Mouse (Mus musculus) ES-Bruce4 (cell line): ENCODE measurements around the gene H2-Ke6. TPM values are rescaled to one million over a fixed set of nuclear protein-coding genes. Genes with fewer than 3 reads are reported as not detected.

Experiments used
- H3K27ac ChIP-seq: 2 replicates; pipeline ENCODE4 v1.5.1; 2012; ENCODE audit warnings: low read length, inconsistent platforms; ENCODE audit not compliant: insufficient read depth
- H3K27me3 ChIP-seq: 2 replicates; pipeline ENCODE4 v1.6.1; 2012; ENCODE audit warnings: mild to moderate bottlenecking, low read length, inconsistent platforms; ENCODE audit not compliant: control insufficient read depth, poor library complexity, insufficient read depth, severe bottlenecking
- H3K36me3 ChIP-seq: 2 replicates; pipeline ENCODE4 v1.6.1; 2012; ENCODE audit warnings: inconsistent platforms, mild to moderate bottlenecking, low read length, moderate library complexity; ENCODE audit not compliant: control insufficient read depth, poor library complexity, insufficient read depth, severe bottlenecking
- H3K4me1 ChIP-seq: one replicate; pipeline ENCODE4 v1.8.1; 2011; ENCODE audit warnings: low read length; ENCODE audit not compliant: control insufficient read depth, insufficient read depth
- H3K4me3 ChIP-seq: 2 replicates; pipeline ENCODE4 v1.5.1; 2011; ENCODE audit warnings: low read depth, mild to moderate bottlenecking, low read length
- H3K9ac ChIP-seq: 2 replicates; pipeline ENCODE4 v1.6.1; 2012; ENCODE audit warnings: low read depth, mild to moderate bottlenecking, inconsistent platforms; ENCODE audit not compliant: poor library complexity, severe bottlenecking
- H3K9me3 ChIP-seq: replicated peaks from 2 replicates; pipeline ENCODE4 v1.6.1; 2012; ENCODE audit warnings: mild to moderate bottlenecking, low read length, inconsistent platforms; ENCODE audit not compliant: control insufficient read depth, poor library complexity, insufficient read depth, severe bottlenecking
- CTCF ChIP-seq: IDR thresholded peaks from one replicate; pipeline ENCODE4 v1.8.1; 2011; ENCODE audit warnings: low read depth, low read length
- EP300 ChIP-seq: IDR thresholded peaks from 2 replicates; pipeline ENCODE4 v1.6.1; 2011; ENCODE audit warnings: low read depth, low read length; ENCODE audit not compliant: insufficient read depth
- POLR2A ChIP-seq: IDR thresholded peaks from one replicate; pipeline ENCODE4 v1.8.1; 2011; ENCODE audit warnings: low read length; ENCODE audit not compliant: insufficient read depth
- polyA plus RNA-seq: library from polyadenylated mRNA; stranded (reverse); fragments of >200 nt; gene quantifications from 2 replicates; pipeline ENCODE4 v1.2.4, GENCODE M21; 2011; ENCODE audit warnings: low read depth; ENCODE audit not compliant: missing spikeins, insufficient read depth, insufficient read length

Gene H2-Ke6
- polyA plus RNA-seq, 1 experiment = 19.0 TPM

DNA sequence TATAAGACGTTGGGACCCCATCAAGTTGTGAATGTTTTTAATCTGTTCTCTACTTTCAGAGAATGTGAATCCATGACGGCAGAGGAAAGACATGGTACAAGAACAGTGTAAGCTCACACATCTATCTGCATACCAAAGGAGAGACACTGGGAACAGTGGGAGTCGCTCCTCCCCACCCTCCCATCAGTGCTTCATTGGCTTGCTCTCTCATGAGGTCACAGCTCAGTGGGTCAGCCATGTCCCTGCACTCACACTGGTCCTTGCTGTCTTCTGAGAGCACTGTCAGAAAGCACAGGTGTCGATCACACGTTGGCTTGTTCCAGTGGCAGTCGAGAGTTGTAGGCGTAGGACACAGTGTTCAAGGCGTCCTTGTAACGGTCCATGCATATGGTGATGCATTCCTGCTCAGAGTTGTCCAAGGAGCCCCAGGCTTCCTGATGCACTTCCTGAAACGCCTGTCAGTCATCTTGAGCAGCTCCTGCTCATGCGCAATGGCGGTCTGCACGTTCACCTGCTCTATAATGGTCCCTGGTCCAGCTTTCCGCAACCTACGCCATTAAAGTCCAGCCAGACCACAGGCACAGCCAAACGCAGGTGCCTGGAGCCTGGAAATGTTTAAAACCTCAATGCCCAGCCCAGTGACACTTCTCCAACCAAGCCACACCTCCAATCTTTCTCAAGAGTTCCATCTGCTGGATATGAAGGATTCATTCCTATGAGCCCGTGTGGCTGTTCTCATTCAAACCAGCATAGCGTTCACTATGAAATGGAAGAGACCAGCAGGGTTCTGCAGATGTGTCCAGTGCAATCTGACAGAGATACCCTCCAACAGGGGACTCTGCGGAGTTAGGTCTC is 47.5 kb downstream of the H2-Ke6 start:
- H3K9me3 ChIP-seq = no peaks in the 10 kb centered on the region
- H3K9ac ChIP-seq = no peak overlapping the region
- peaks cover 2% of the 10 kb centered on the region; the same call in 1 of the 2 replicates for H3K27me3 ChIP-seq
- TF ChIP-seq EP300 = 0 out of 2 replicates have a peak, but pooled peaks have one; percentile 57
- no peak for TF ChIP-seq POLR2A
- H3K4me3 ChIP-seq = peak overlapping the region; percentile 3; the same call in 1 of the 2 replicates
- H3K36me3 ChIP-seq = no peaks in the 10 kb centered on the region
- peaks cover 7% of the 10 kb centered on the region for H3K4me1 ChIP-seq
- no peak overlapping the region for H3K27ac ChIP-seq

DNA sequence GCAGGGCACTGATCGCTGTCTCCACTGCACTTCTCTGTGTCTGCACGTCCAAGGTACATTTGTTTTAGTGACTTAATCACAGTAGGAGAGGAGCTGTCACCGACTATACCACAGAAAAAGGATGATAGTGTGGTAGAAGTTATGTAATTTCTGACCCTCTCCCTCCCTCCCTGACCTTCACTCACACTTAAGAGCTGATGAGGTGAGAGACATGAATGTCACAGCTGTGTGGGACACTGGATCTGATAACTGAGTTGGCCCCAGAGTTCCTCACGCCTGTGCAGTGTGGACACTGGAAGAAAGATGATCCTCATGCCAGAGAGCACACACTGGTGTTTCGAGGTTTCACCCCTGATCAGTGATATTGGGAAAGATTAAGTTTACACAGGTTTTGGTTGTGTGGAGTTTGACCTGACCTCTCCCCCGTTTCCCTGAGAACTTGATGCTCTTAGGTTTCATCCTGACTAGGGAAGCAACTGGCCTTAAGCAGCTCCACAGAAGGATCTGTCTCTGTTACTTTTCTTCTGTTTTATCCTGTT is 48.3 kb downstream of the H2-Ke6 start:
- H3K9ac ChIP-seq = no peak overlapping the region
- H3K36me3 ChIP-seq = no peaks in the 10 kb centered on the region
- H3K4me3 ChIP-seq = no peak overlapping the region
- H3K9me3 ChIP-seq = no peaks in the 10 kb centered on the region
- H3K4me1 ChIP-seq = peaks cover 7% of the 10 kb centered on the region
- peaks cover 2% of the 10 kb centered on the region; the same call in 1 of the 2 replicates for H3K27me3 ChIP-seq
- TF ChIP-seq EP300 = no peak
- no peak for TF ChIP-seq POLR2A
- no peak overlapping the region for H3K27ac ChIP-seq

DNA sequence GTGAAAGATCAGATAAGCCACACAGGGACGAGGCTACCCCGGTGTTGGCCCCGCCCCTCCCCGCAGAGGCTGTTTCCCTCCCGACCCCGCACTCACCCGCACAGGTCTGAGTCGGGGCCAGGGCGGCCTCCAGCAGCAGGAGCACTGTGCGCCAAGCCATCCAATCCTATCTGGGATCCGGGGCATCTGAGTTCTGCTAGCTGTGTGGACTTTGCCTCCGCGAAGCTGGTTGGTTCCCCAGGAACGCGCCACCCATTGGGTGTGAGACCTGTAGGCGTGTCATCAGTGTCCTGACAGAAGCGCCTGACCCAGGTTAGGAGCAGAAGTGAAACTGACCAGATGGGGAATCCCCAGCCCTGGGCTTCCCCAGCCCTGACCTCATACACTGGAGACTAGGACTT is 49.2 kb downstream of the H2-Ke6 start:
- Histone ChIP-seq H3K9ac (peak overlapping the region; percentile 45), H3K27me3 (peaks cover 2% of the 10 kb centered on the region; the same call in 1 of the 2 replicates), H3K36me3 (no peaks in the 10 kb centered on the region), H3K9me3 (no peaks in the 10 kb centered on the region), H3K4me3 (peak overlapping the region; percentile 74), H3K27ac (no peak overlapping the region), H3K4me1 (peaks cover 7% of the 10 kb centered on the region)
- TF ChIP-seq EP300 (no peak), POLR2A (peak; percentile 52), CTCF (no peak)

DNA sequence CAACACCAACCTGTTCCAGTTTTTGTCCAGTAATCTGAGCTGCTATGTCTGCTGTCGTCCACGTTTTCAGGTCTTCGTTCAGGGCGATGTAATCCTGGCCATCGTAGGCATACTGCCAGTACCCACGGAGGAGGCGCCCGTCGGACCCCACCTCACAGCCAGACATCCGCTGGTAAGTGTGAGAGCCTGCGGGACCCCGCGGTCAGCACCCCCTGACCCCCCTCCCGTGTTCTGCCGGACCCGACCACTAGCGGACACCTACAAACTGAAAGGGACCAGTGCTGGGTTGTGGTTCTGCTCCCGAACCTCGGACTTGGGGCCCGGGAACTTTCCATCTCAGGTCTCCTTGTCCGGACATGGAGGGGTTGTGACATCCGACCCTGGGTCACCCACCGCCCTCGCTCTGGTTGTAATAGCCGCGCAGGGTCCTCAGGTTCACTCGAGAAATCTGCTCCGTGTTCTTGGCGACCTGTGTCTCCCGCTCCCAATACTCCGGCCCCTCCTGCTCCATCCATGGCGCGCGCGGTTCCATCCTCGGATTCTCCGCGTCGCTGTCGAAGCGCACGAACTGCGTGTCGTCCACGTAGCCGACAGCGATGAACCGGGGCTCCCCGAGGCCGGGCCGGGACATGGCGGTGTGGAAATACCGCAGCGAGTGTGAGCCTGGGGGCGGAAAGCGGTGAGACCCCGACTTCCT is 49.9 kb downstream of the H2-Ke6 start:
- Histone ChIP-seq H3K27me3 (peaks cover 2% of the 10 kb centered on the region; the same call in 1 of the 2 replicates), H3K9me3 (no peaks in the 10 kb centered on the region), H3K36me3 (no peaks in the 10 kb centered on the region), H3K4me3 (peak overlapping the region; percentile 74), H3K9ac (peak overlapping the region; percentile 45), H3K27ac (no peak overlapping the region), H3K4me1 (peaks cover 7% of the 10 kb centered on the region)
- no peak for TF ChIP-seq CTCF
- TF ChIP-seq EP300 = 0 out of 2 replicates have a peak, but pooled peaks have one; percentile 1
- no peak for TF ChIP-seq POLR2A

Other genes starting within 250 kb of the H2-Ke6 start
- 3.6 and 3.9 TPM in 2 replicates for gene Angptl4, start 246.2 kb downstream of the H2-Ke6 start, polyA plus RNA-seq
- 40.0 and 44.7 TPM in 2 replicates for gene Kank3, start 217.5 kb downstream of the H2-Ke6 start, polyA plus RNA-seq
- 3,700 and 3,844 TPM in 2 replicates for gene Rps28, start 203.5 kb downstream of the H2-Ke6 start, polyA plus RNA-seq
- 406 and 464 TPM in 2 replicates for gene Ndufa7, start 203.5 kb downstream of the H2-Ke6 start, polyA plus RNA-seq
- gene Cd320, start 185.0 kb downstream of the H2-Ke6 start, polyA plus RNA-seq = 30.6 and 35.7 TPM in 2 replicates
- not detected in 2 replicates for gene Gm7029, start 154.2 kb downstream of the H2-Ke6 start, polyA plus RNA-seq
- gene Kifc1, start 137.4 kb downstream of the H2-Ke6 start, polyA plus RNA-seq = 155 and 186 TPM in 2 replicates
- gene Platr17, start 122.9 kb downstream of the H2-Ke6 start, polyA plus RNA-seq = 16.7 and 19.1 TPM in 2 replicates
- gene Daxx, start 118.6 kb downstream of the H2-Ke6 start, polyA plus RNA-seq = 40.2 and 42.3 TPM in 2 replicates
- gene Tapbp, start 112.2 kb downstream of the H2-Ke6 start, polyA plus RNA-seq = 81.0 and 97.3 TPM in 2 replicates
- 14.8 and 20.7 TPM in 2 replicates for gene Zbtb22, start 112.2 kb downstream of the H2-Ke6 start, polyA plus RNA-seq
- 34.7 and 37.5 TPM in 2 replicates for gene Rgl2, start 98.5 kb downstream of the H2-Ke6 start, polyA plus RNA-seq
- gene Pfdn6, start 87.7 kb downstream of the H2-Ke6 start, polyA plus RNA-seq = 146 and 152 TPM in 2 replicates
- 25.3 and 30.2 TPM in 2 replicates for gene Wdr46, start 87.4 kb downstream of the H2-Ke6 start, polyA plus RNA-seq
- 3.6 and 4.2 TPM in 2 replicates for gene B3galt4, start 76.6 kb downstream of the H2-Ke6 start, polyA plus RNA-seq
- 18.3 and 19.0 TPM in 2 replicates for gene Vps52, start 72.2 kb downstream of the H2-Ke6 start, polyA plus RNA-seq
- 2,174 TPM in 2 replicates for gene Rps18, start 72.1 kb downstream of the H2-Ke6 start, polyA plus RNA-seq
- 98.4 and 103 TPM in 2 replicates for gene H2-K1, start 27.7 kb downstream of the H2-Ke6 start, polyA plus RNA-seq
- 8.1 and 11.4 TPM in 2 replicates for gene Ring1, start 3.4 kb downstream of the H2-Ke6 start, polyA plus RNA-seq
- gene Slc39a7, start 3.6 kb upstream of the H2-Ke6 start, polyA plus RNA-seq = 57.2 and 68.8 TPM in 2 replicates
- gene Rxrb, start 3.8 kb upstream of the H2-Ke6 start, polyA plus RNA-seq = 37.7 and 38.2 TPM in 2 replicates
- 0.82 and 0.85 TPM in 2 replicates for gene Col11a2, start 11.4 kb upstream of the H2-Ke6 start, polyA plus RNA-seq
- gene H2-Oa, start 64.3 kb upstream of the H2-Ke6 start, polyA plus RNA-seq = 1.4 TPM in 1 of 2 replicates, not detected in the other
- 5.9 and 8.3 TPM in 2 replicates for gene H2-DMa, start 91.5 kb upstream of the H2-Ke6 start, polyA plus RNA-seq
- gene Brd2, start 94.6 kb upstream of the H2-Ke6 start, polyA plus RNA-seq = 190 and 199 TPM in 2 replicates
- not detected in 2 replicates for gene H2-DMb2, start 115.2 kb upstream of the H2-Ke6 start, polyA plus RNA-seq
- 0.65 and 1.1 TPM in 2 replicates for gene H2-DMb1, start 125.0 kb upstream of the H2-Ke6 start, polyA plus RNA-seq
- 21.6 and 24.6 TPM in 2 replicates for gene Tap1, start 159.5 kb upstream of the H2-Ke6 start, polyA plus RNA-seq
- gene Psmb9, start 159.7 kb upstream of the H2-Ke6 start, polyA plus RNA-seq = 8.7 and 10.2 TPM in 2 replicates
- gene Psmb8, start 169.7 kb upstream of the H2-Ke6 start, polyA plus RNA-seq = 20.5 and 27.6 TPM in 2 replicates
- gene Tap2, start 175.5 kb upstream of the H2-Ke6 start, polyA plus RNA-seq = 18.8 and 22.7 TPM in 2 replicates
- not detected in 2 replicates for gene H2-Ob, start 210.8 kb upstream of the H2-Ke6 start, polyA plus RNA-seq
- 2.3 and 2.4 TPM in 2 replicates for gene H2-Ab1, start 229.6 kb upstream of the H2-Ke6 start, polyA plus RNA-seq